Mouse (Mus musculus) embryo, embryonic 11.5 days (tissue): ENCODE measurements around the gene Cntf.
"Not testable (repeated sequence)": the region's sequence is repeated elsewhere in the genome, so short reads cannot be mapped to it uniquely, and the experiment has no call there.

Experiments used
- DNase-seq: peaks from one replicate; pipeline ENCODE4 v3.0.0-alpha.2; 2012; ENCODE audit warnings: low read depth, low spot score

Gene Cntf

DNA sequence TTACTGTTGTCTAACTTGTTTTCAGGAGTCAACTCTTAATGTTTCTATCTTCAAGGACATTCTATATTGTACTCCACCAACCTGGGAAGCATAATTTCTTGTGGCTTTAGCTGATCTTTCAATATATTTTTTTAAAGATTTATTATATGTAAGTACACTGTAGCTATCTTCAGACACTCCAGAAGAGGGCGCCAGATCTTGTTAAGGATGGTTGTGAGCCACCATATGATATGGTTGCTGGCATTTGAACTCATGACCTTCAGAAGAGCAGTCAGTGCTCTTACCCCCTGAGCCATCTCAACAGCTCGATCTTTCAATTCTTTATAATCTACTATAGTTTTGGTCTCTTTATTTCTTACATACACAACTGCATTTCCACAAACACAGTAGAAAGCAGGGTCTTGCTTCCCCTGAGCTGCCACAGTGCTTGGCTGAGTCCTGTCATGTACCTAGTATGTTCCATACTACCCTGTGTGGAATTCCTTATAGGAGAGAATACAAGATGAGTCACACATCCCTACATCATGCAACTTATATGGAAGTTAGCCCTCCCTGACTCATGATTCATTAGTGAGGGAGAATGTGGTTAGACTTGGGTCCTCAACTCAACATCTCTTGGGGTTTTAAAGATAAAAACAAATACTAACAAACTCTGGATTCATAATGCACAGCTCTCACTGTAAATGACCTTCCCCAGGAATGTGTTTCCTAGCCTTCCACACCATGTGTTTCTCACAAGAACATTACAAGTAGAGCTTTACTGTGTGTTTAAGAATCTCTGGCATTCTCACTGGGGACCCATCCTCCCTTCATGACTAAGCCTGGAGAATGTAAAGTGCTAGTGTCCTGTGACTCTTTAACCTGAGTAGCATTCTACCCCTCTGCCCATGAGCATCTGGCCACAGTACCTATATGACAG, 3.0 kb downstream of the Cntf start:
- DNase-seq, result no peak

DNA sequence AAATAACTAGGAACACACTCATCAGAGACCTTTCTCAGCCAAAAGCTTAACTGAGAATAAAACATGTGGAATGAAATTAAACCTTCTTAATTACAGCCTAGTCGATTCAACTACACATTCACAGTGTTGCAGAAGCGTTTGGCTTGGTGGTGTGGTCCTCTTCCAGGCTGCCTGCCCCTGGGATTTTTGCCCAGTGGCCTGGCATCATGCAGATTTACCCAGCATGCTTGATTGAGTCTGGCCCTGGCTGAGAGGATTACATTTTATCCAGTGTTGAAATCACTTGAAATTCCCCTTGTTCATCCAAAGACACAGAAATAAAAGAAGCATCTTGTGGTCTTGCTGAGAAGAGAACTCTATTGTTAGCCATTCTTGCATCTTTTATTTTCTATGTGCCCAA, 5.8 kb downstream of the Cntf start:
- DNase-seq, result no peak

DNA sequence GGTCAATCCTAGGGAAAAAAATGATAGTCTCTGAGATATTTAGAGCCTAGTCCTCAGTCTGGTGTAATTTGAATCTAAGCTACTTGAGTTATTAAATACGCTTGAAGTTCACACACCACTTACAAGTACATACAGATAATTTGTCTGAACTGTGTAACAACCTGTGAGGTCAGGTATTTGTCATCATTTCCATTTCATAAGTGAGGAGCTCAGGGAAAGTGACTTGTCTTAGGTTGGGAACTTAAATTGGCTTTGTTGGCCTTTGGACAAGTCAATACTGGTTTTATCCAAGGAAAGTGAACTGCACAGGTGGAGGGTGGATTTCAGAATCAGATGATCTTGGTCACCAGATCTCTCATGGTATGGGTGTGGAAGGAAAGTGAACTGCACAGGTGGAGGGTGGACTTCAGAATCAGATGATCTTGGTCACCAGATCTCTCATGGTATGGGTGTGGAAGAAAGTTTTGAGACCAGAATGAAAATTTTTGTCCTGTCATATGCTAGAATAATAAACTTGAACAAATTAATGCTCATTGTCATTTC, 6.4 kb downstream of the Cntf start:
- DNase-seq, result no peak

DNA sequence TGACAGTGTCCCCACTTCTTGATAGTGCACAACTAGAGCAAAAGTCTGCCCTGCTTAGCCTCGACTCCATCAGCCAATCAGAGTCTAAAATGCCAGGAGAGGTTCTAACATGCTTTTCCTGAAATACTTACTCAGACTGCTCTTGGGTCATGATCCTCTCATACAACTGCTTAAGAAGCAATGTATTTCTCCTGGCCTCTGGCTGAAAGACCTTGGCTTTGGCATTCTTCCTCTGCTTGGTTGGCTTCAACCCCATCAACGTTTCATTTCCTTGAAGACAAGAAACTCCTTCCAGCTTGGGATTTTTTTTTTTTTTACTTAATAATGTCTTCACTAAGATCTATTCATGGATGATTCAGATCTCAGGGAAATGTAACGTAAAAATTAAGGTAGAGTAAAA, 9.1 kb downstream of the Cntf start:
- no peak for DNase-seq

DNA sequence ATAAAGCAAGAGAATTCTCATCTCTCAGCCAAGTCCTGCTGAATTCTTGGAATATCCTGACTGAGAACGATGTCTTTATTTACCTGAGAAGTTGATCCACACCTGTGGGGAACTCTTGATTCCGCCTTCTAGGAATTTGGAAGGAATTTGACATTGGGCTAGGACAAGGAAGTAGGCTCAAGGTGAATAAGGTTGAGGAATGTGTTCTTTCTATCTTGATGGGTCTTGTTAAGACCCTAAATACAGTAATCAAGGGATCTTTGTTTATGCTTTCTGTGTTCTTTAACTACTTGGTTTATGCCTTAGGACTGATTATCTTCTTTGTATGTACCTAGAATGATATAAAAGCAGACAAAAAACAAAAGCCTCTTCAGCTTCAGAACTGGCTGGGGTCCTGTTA, 33.5 kb downstream of the Cntf start:
- no peak for DNase-seq

DNA sequence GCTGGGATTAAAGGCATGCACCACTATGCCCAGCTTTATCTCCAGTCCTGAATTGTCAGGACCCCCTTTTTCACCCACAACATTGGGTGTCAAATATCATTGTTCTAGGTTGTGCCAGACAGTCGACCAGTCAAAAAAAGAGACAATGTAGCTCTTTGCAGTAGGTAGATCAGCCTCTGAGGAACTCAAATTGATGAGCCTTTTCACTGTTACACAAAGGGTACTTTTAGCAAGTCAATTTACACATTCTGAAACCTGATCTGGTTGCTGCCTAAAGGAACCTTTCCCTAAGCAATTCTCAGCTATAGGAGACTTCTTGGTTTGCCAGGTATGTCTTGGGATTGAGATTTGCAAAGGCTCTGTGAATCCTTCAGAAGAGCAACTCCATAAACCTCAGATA, 34.4 kb downstream of the Cntf start:
- no peak for DNase-seq

DNA sequence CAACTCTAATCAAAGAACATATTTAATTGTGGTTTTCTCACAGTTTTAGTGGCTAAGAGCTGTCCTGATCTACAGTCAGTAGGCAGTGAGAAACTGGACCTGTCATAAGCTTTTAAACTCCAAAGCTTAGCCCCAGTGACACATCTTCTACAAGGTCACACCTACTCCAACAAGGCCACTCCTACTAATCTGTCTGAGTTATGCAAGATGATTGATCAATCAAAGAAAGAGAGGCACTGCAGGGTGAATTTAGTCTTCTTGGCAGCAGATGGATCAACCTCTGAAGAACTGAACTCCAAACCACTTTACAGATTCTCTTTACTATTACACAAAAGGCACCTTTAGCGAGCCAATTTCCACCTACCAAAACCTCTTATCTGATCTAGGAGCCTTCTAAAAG, 39.6 kb downstream of the Cntf start:
- DNase-seq, result no peak

DNA sequence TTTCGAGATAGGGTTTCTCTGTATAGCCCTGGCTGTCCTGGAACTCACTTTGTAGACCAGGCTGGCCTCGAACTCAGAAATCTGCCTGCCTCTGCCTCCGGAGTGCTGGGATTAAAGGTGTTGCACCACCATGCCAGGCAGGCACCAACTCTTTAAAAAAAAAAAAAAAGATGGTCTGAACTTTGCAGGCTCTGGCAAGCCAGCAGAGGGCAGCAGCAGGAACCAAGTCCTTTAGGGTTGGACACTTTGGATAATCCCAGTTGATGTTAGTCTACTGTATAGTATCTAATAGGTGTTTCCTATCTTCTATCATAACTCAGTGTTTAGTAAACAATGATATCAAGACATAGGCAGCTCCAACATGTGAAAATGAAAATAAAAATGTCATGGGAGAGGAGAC, 43.1 kb downstream of the Cntf start:
- no peak for DNase-seq

DNA sequence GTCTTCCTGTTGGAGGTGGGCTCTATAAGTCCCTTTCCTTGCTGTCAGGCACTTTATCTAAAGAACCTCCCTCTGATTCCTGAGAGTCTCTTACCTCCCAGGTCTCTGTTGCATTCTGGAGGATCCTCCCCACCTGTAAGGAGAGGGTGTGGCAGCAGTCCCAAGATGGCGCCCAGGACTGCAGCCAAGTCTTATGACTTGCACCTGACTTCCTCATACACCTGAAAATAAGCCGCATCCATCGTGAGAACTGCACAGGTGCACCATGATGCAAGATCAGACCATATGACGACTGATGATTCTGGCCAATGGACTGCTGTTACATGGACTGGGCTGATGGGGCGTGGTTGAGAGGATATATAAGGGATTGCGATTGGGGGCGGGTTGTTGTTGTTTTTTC, 43.8 kb downstream of the Cntf start:
- not testable (repeated sequence) for DNase-seq

DNA sequence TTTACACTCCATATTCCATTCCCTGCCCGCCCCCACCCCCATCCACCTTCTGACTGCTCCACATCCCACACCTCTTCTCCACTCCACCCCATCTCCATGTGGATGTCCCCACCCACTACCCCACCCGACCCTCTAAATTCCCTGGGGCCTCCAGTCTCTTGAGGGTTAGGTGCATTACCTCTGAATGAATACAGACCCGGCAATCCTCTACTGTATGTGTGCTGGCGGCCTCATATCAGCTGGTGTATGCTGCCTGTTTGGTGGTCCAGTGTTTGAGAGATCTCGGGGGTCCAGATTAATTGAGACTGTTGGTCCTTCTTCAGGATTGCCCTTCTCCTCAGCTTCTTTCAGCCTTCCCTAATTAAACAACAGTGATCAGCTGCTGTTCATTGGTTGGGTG, 44.5 kb downstream of the Cntf start:
- DNase-seq, result not testable (repeated sequence)

DNA sequence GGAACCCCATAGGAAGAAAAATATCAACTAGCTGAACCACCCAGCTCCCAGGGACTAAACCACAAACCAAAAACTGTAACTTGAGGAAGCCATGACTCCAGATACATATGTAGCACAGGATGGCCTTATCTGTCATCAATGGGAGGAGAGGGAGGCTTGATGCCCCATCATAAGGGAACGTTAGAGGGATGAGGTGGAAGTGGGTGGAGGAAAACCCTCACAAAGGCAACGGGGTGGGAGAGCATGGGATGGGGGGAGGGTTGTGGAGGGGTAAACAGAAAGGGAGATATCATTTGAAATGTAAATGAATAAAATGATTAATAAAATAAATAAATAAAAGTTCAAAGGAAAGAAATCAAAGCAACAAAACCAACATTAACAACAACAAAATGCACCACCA, 45.0 kb downstream of the Cntf start:
- no peak for DNase-seq

DNA sequence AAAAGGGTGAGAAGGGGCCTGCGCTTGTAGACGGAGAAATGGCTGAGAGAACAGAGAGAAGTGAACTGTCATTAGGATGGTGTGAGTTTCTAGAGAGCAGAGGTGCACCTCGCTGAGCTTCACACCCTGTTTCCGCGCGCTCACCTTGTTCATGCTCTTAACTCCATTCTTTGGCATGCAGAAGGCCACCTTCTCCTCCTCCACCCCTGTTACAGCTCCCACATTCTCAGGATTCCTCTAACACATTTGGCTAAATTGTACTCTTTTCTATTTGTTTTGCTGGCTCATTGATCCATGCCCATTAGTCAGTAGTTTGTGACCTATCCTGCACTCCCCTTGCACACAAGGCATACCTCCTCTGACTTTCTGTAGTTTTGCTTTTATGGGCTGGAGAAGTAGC, 46.2 kb downstream of the Cntf start:
- DNase-seq, result no peak
